7 mouse cellular contexts compared by ENCODE assay signal in genomic region chr5:86172449-86173161, GRCm38 (mm10). TPM values are rescaled to one million over a fixed set of nuclear protein-coding genes. Genes with fewer than 3 reads are reported as not detected.
DNase-seq lines count a peak whose midpoint lies in the region; ATAC-seq lines count a peak whose summit lies in the region.

Gene Uba6, minus strand, starts transcription at chr5:86172803.

- H3K36me3 ChIP-seq in intestine, embryonic 16.5 days (ENCODE audit: control insufficient read depth, insufficient read depth, low read length) = no peaks in the 10 kb centered on the region
- no peaks in the 10 kb centered on the region for H3K36me3 ChIP-seq in midbrain, embryonic 11.5 days (ENCODE audit: control insufficient read depth, insufficient read depth, low read length)

- H3K9me3 ChIP-seq in intestine, embryonic 16.5 days (ENCODE audit: control insufficient read depth, low read length) = no peaks in the 10 kb centered on the region
- H3K9me3 ChIP-seq in midbrain, embryonic 11.5 days (ENCODE audit: control insufficient read depth, low read length) = no peaks in the 10 kb centered on the region

- H3K27ac ChIP-seq in intestine, embryonic 16.5 days (ENCODE audit: low read length) = peak within 1 kb of the TSS; percentile 92
- H3K27ac ChIP-seq in midbrain, embryonic 11.5 days (ENCODE audit: low read depth, low read length) = peak within 1 kb of the TSS; percentile 88

- peak within 1 kb of the TSS; percentile 89 for H3K4me2 ChIP-seq in intestine, embryonic 16.5 days (ENCODE audit: low read depth, low read length)
- peak within 1 kb of the TSS; percentile 80 for H3K4me2 ChIP-seq in midbrain, embryonic 11.5 days

- DNase-seq in adrenal gland, adult 8-10 months = peak; percentile 99
- peak; percentile 99 for DNase-seq in embryo, embryonic 9.5 days (ENCODE audit: extremely low spot score)
- DNase-seq in gastrocnemius, postnatal 4 days (ENCODE audit: low spot score in 2 of 2) = peak; percentile 95 to 97
- DNase-seq in left cerebral cortex, postnatal 36 days (ENCODE audit: low spot score in 2 of 2) = peak; percentile 99
- DNase-seq in midbrain, embryonic 11.5 days (ENCODE audit: low spot score, missing footprints) = peak; percentile 100
- peak; percentile 95 for DNase-seq in skeletal muscle tissue, adult 2 months (ENCODE audit: low read depth, low spot score)

- peak within 1 kb of the TSS; percentile 73 for H3K4me3 ChIP-seq in intestine, embryonic 16.5 days (ENCODE audit: low read length)
- peak within 1 kb of the TSS; percentile 80 for H3K4me3 ChIP-seq in midbrain, embryonic 11.5 days (ENCODE audit: low read depth, low read length)

- peak; percentile 100 for ATAC-seq in intestine, embryonic 16.5 days
- ATAC-seq in midbrain, embryonic 11.5 days (ENCODE audit: low FRiP score) = peak; percentile 99

- under 1% methylated on average over 67 of the region's 67 CpGs for WGBS in intestine, embryonic 16.5 days
- WGBS in midbrain, embryonic 11.5 days = 0% methylated on average over 55 of the region's 67 CpGs

- H3K27me3 ChIP-seq in intestine, embryonic 16.5 days (replicated peaks; ENCODE audit: control insufficient read depth, insufficient read depth, low read length) = no peaks in the 10 kb centered on the region
- no peaks in the 10 kb centered on the region for H3K27me3 ChIP-seq in midbrain, embryonic 11.5 days (ENCODE audit: control insufficient read depth, insufficient read depth, low read length)

- intact Hi-C loops in left cerebral cortex, postnatal 36 days (cut with DNase I) = loop anchor here (5.0 to 10.0 kb wide), 2 partner anchors 105 to 632 kb away; partner anchors contain the start of genes Cenpc1 and Ythdc1

- peak within 1 kb of the TSS; percentile 81 for H3K9ac ChIP-seq in intestine, embryonic 16.5 days (ENCODE audit: low read depth, low read length)
- peak within 1 kb of the TSS; percentile 83 for H3K9ac ChIP-seq in midbrain, embryonic 11.5 days (ENCODE audit: low read length)

- H3K4me1 ChIP-seq in intestine, embryonic 16.5 days (ENCODE audit: control insufficient read depth, insufficient read depth, low read length) = peaks cover 3% of the 10 kb centered on the region; the same call in 1 of the 2 replicates
- H3K4me1 ChIP-seq in midbrain, embryonic 11.5 days (ENCODE audit: control insufficient read depth, insufficient read depth, low read length) = peaks cover 3% of the 10 kb centered on the region; the same call in 1 of the 2 replicates

RNA-seq across cellular contexts. Expression of gene Uba6, which starts in this region (rescaled TPM):
- 10 to 100 TPM; 14.9 to 24.5 (median 19.7) TPM for total RNA-seq in adrenal gland, adult 8-10 months (2022)
- total RNA-seq in gastrocnemius, postnatal 4 days (2021) = 10 to 100 TPM; 10.5 to 11.4 TPM
- polyA plus RNA-seq in intestine, embryonic 16.5 days (2015; fragmentation: Nextera tagmentation; extraction: Ambion mirVana) = 8.7 and 10.4 TPM in 2 replicates
- total RNA-seq in left cerebral cortex, postnatal 36 days (2021) = 10 to 100 TPM; 19.0 to 24.9 TPM
- polyA plus RNA-seq in midbrain, embryonic 11.5 days (2014; fragmentation: Nextera tagmentation; extraction: Ambion mirVana) = 25.4 and 26.9 TPM in 2 replicates

Comparison
In these comparisons a context has a peak if more than half of its experiments do, and no peak if none do; other contexts are left out.
1. Peak in every context shown above with its lines: DNase-seq, ATAC-seq, H3K4me3 ChIP-seq and H3K27ac ChIP-seq.